Mouse (Mus musculus) heart, embryonic 12.5 days (tissue): ENCODE measurements around the gene Lamp1. TPM values are rescaled to one million over a fixed set of nuclear protein-coding genes. Genes with fewer than 3 reads are reported as not detected.

ENCODE experiments used
- ATAC-seq: fragments of 200-750 bp; cut with Nextera tagmentation; 2 replicates; pipeline ENCODE4 v1.8.0; 2017; ENCODE audit warnings: moderate TSS enrichment, moderate library complexity; ENCODE audit not compliant: insufficient number of reproducible peaks, low FRiP score
- H3K27ac ChIP-seq: fragments of 300-500 bp; sonication (generic); 2 replicates; pipeline ENCODE4 v1.5.1; 2016; ENCODE audit warnings: mild to moderate bottlenecking, moderate library complexity; ENCODE audit not compliant: poor library complexity, severe bottlenecking
- H3K27me3 ChIP-seq: fragments of 300-500 bp; sonication (generic); replicated peaks from 2 replicates; pipeline ENCODE4 v1.6.1; 2016; ENCODE audit warnings: mild to moderate bottlenecking, moderate library complexity
- H3K36me3 ChIP-seq: fragments of 300-500 bp; sonication (generic); 2 replicates; pipeline ENCODE4 v1.6.1; 2016; ENCODE audit warnings: mild to moderate bottlenecking, moderate library complexity
- H3K4me1 ChIP-seq: fragments of 300-500 bp; sonication (generic); replicated peaks from 2 replicates; pipeline ENCODE4 v1.6.1; 2016; ENCODE audit warnings: mild to moderate bottlenecking
- H3K4me2 ChIP-seq: fragments of 300-500 bp; sonication (generic); 2 replicates; pipeline ENCODE4 v1.6.1; 2016; ENCODE audit warnings: mild to moderate bottlenecking, moderate library complexity
- H3K4me3 ChIP-seq: fragments of 300-500 bp; sonication (generic); 2 replicates; pipeline ENCODE4 v1.5.1; 2016; ENCODE audit warnings: mild to moderate bottlenecking
- H3K9ac ChIP-seq: fragments of 300-500 bp; sonication (generic); 2 replicates; pipeline ENCODE4 v1.6.1; 2016; ENCODE audit warnings: mild to moderate bottlenecking, moderate library complexity
- H3K9me3 ChIP-seq: fragments of 300-500 bp; sonication (generic); replicated peaks from 2 replicates; pipeline ENCODE4 v1.6.1; 2016; ENCODE audit warnings: mild to moderate bottlenecking, moderate library complexity
- WGBS: fragments of 180-500 bp; shearing (Covaris S2); methylation state at CpG from one replicate; pipeline ENCODE4 v1.1.7; 2016; 5-methylcytosine and 5-hydroxymethylcytosine counted together
- microRNA counts: library from miRNA; unstranded; fragments of <30 nt; microRNA quantifications from one replicate; lab custom pipeline; 2017
- microRNA-seq: library from miRNA; unstranded; fragments of <30 nt; microRNA quantifications from one replicate; pipeline ENCODE4, GENCODE M21; 2017
- polyA plus RNA-seq: library from polyadenylated mRNA; unstranded; fragments of >200 nt; fragmentation: Nextera tagmentation; extraction: Ambion mirVana; gene quantifications from 2 replicates; pipeline ENCODE4 v1.2.1, GENCODE M21; 2016

Lamp1 gene
- polyA plus RNA-seq, 1 experiment from 2014 or later: 364 TPM

DNA sequence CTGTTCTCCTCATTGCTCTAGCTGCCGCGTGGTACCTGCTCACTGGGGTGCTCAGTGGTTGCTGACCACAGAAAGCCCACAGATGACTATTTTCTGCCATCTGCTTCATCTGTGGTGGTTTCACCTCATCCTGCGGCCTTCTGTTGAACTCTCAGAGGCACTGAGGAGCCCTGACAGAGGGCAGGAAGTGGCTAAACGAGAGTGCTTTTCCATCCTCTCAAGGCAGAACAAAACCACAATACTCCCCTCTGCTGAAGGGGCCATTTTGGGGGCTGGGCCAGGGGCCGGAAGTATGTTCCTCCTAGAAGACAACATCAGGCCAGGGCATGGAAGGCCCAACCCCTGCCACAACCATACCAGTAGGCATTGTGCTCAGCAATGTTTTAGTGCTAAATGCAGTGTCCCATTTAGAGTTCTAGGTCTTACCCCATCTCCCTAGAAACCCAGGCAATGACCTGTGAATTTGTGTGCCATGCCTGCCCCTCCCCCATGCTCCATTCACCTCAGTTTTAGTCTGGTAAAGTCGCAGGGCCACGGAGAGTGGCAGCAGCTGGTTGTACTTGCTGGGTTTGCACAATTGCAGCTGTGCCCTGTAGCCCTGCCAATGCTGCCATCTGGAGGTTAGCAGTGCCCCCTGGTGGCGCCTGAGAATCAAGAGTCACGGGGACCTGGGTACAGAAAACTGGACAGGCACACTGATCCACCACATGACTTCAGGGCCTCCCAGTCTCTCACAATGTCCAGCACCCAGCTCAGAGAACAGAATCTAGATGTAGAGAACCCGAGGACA, 54.7 kb downstream of the Lamp1 start:
- Histone ChIP-seq H3K4me3 (no peak overlapping the region), H3K4me1 (peaks cover 62% of the 10 kb centered on the region), H3K9me3 (no peaks in the 10 kb centered on the region), H3K27me3 (no peaks in the 10 kb centered on the region), H3K36me3 (no peaks in the 10 kb centered on the region), H3K4me2 (peak overlapping the region; percentile 58; the same call in 1 of the 2 replicates), H3K27ac (peak overlapping the region; percentile 63), H3K9ac (peak overlapping the region; percentile 3; the same call in 1 of the 2 replicates)
- 20% methylated on average over 10 of the region's 10 CpGs for whole genome bisulfite sequencing
- ATAC-seq: peak; percentile 67

DNA sequence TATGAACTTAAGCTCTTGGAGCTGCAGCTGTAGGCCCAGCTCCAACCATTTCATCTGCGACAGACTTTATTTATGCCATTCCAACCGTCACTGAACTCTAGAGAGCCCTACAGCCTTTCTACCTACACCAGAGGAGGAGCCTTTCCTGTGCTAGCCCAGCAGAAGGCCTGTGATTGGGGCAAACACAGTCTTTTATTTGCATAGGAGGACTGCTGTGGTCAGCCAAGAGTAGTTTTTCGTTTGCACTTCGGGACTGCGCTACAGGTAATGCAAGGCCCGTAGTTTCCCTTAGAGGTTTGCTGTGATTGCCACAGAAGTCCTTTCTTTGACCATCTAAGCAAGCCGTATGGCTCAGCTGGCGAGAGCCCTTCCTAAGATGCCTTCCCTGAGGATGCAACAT, 57.4 kb downstream of the Lamp1 start:
- no peak overlapping the region for H3K4me3 ChIP-seq
- peaks cover 9% of the 10 kb centered on the region; the same call in 1 of the 2 replicates for H3K36me3 ChIP-seq
- no peak overlapping the region for H3K4me2 ChIP-seq
- ATAC-seq: no peak
- 72% methylated on average over 8 of the region's 8 CpGs for WGBS
- H3K4me1 ChIP-seq: peaks cover 40% of the 10 kb centered on the region
- no peaks in the 10 kb centered on the region for H3K9me3 ChIP-seq
- 0 out of 2 replicates have a peak overlapping the region, but pooled peaks have one; percentile 6 for H3K27ac ChIP-seq
- no peak overlapping the region for H3K9ac ChIP-seq
- no peaks in the 10 kb centered on the region for H3K27me3 ChIP-seq

DNA sequence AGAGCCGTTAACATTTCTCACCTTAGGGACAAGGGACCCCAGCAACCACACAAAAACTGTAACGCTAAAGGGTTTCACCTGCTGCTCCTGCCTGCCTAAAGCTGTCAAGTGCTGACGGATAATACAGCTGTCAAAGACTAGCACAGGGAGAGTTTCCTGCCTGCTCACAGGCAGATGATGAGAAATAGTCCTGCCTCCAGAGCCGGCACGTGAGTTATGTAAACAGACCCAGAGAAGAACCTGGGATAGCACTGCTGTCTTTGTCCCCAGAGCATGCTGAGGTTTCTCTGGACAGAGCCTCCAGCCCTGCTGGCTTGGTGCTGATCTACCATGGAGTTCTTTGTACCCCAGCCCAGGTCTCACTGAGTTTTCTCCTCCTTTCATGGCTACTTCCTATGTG, 58.1 kb downstream of the Lamp1 start:
- ATAC-seq: no peak
- Histone ChIP-seq H3K4me1 (peaks cover 38% of the 10 kb centered on the region), H3K36me3 (peaks cover 16% of the 10 kb centered on the region), H3K27ac (no peak overlapping the region), H3K27me3 (no peaks in the 10 kb centered on the region), H3K4me3 (no peak overlapping the region), H3K4me2 (no peak overlapping the region), H3K9ac (no peak overlapping the region), H3K9me3 (no peaks in the 10 kb centered on the region)
- 35% methylated on average over 5 of the region's 5 CpGs for WGBS

DNA sequence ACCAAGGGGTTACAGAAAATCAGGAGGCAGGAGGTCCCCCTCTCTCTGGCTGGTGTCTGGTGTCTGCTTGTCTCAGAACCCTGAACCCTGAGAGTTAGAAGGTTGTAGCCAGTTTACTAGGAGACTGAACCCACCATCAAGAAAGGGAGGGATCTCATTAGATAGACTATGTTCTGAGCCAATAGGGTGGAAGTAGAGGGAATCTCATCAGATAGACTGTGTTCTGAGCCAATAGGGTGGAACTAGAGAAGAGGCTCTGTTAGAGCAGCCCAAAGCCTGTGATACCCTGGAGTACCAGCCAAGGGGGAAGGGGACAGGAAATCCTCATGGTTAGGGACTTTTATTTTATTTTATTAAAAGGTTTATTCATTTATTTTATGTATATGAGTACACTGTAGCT, 59.0 kb downstream of the Lamp1 start:
- no peak overlapping the region for H3K27ac ChIP-seq
- H3K4me3 ChIP-seq: no peak overlapping the region
- no peaks in the 10 kb centered on the region for H3K9me3 ChIP-seq
- H3K36me3 ChIP-seq: peaks cover 25% of the 10 kb centered on the region
- no peak for ATAC-seq
- peaks cover 33% of the 10 kb centered on the region for H3K4me1 ChIP-seq
- no peak overlapping the region for H3K4me2 ChIP-seq
- no peaks in the 10 kb centered on the region for H3K27me3 ChIP-seq
- no peak overlapping the region for H3K9ac ChIP-seq

DNA sequence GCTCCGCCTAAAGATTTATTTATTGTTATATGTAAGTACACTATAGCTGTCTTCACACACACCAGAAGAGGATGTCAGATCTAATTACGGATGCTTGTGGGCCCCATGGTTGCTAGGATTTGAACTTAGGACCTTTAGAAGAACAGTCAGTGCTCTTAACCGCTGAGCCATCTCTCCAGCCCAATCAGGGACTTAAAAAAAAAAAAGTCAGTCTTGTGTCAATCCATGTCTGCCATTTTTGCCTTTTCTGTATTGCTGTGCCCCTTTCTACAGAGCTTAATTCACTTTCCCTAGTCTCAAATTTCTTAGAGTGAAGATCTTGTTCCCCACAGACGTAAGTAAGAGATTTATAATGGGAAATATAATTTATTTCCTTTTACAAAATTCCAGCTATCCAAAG, 59.5 kb downstream of the Lamp1 start:
- no peak overlapping the region for H3K4me3 ChIP-seq
- ATAC-seq: no peak
- H3K36me3 ChIP-seq: peaks cover 29% of the 10 kb centered on the region
- no peaks in the 10 kb centered on the region for H3K27me3 ChIP-seq
- WGBS: 85% methylated on average over 4 of the region's 4 CpGs
- H3K4me1 ChIP-seq: peaks cover 28% of the 10 kb centered on the region
- H3K27ac ChIP-seq: no peak overlapping the region
- no peak overlapping the region for H3K4me2 ChIP-seq
- no peaks in the 10 kb centered on the region for H3K9me3 ChIP-seq
- no peak overlapping the region for H3K9ac ChIP-seq

DNA sequence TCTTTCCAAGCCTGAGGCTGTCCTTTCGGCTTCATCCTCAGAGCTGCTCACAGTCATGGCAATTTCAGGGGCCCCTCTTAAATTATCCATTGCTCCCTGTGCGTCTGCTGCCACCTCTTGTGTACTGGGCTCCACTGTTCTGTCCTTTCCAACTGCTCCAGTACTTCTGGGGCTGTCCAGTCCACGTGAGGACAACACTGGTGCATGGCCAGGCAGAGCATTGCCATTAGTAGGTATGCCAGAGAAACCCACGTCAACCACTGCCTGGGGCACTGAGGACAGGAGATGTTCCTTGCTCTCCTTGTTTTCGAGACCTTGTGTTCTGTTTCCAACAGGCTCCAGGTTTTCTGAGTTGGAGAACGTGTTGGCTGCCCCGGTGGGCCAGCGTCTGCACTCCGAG, 65.5 kb downstream of the Lamp1 start:
- WGBS: 79% methylated on average over 9 of the region's 9 CpGs
- Histone ChIP-seq H3K27ac (no peak overlapping the region), H3K36me3 (peaks cover 49% of the 10 kb centered on the region), H3K4me3 (no peak overlapping the region), H3K4me1 (peaks cover 38% of the 10 kb centered on the region), H3K27me3 (no peaks in the 10 kb centered on the region), H3K9ac (no peak overlapping the region), H3K4me2 (no peak overlapping the region), H3K9me3 (no peaks in the 10 kb centered on the region)
- ATAC-seq: no peak

MicroRNAs within 50 kb of the gene (microRNA counts, 519-probe panel; counts per million panel counts)
- 2,141 counts per million, percentile 7 among the panel's probes with 10 or more counts for microRNA mmu-miR-1968 (lab: Ali Mortazavi, UCI)

Small RNA genes lying within 50 kb of the gene (microRNA-seq; reads per million reads assigned to microRNA genes)
- gene Mir1968: 28.1 reads per million, percentile 37 among the genes with 10 or more reads in this experiment
- gene Mir7065: not detected

Other genes starting within 250 kb of the Lamp1 start
- 0.23 TPM in 1 of 2 replicates, not detected in the other for gene F7, start 133.1 kb upstream of the Lamp1 start, polyA plus RNA-seq
- 2.7 and 2.8 TPM in 2 replicates for gene F10, start 121.9 kb upstream of the Lamp1 start, polyA plus RNA-seq
- 0.39 and 0.92 TPM in 2 replicates for gene Proz, start 98.2 kb upstream of the Lamp1 start, polyA plus RNA-seq
- 29.3 and 29.5 TPM in 2 replicates for gene Pcid2, start 53.7 kb upstream of the Lamp1 start, polyA plus RNA-seq
- 124 and 137 TPM in 2 replicates for gene Cul4a, start 53.5 kb upstream of the Lamp1 start, polyA plus RNA-seq
- 19.8 and 22.7 TPM in 2 replicates for gene Grtp1, start 41.5 kb downstream of the Lamp1 start, polyA plus RNA-seq
- gene Adprhl1, start 95.0 kb downstream of the Lamp1 start, polyA plus RNA-seq: 167 and 180 TPM in 2 replicates
- gene Dcun1d2, start 129.0 kb downstream of the Lamp1 start, polyA plus RNA-seq: 28.3 and 29.6 TPM in 2 replicates
- 34.5 and 41.2 TPM in 2 replicates for gene Tmco3, start 129.0 kb downstream of the Lamp1 start, polyA plus RNA-seq
- 105 and 114 TPM in 2 replicates for gene Tfdp1, start 179.6 kb downstream of the Lamp1 start, polyA plus RNA-seq
- 0.36 TPM in 1 of 2 replicates, not detected in the other for gene Atp4b, start 237.7 kb downstream of the Lamp1 start, polyA plus RNA-seq
- not detected in 2 replicates for gene Grk1, start 245.9 kb downstream of the Lamp1 start, polyA plus RNA-seq